Mouse (Mus musculus) spleen, adult 2 months (tissue): ENCODE data around the gene Upf3a.

Experiments
- CTCF ChIP-seq: fragments of 200-500 bp; IDR thresholded peaks from 2 replicates; pipeline ENCODE4 v1.5.1; 2011; ENCODE audit warnings: mild to moderate bottlenecking, inconsistent platforms; ENCODE audit not compliant: insufficient read depth, insufficient read length, insufficient replicate concordance; ENCODE audit errors: extremely low read depth
- POLR2A ChIP-seq: fragments of 200-500 bp; IDR thresholded peaks from 2 replicates; pipeline ENCODE4 v1.6.1; 2011; ENCODE audit warnings: low read depth, low read length, inconsistent platforms

DNA sequence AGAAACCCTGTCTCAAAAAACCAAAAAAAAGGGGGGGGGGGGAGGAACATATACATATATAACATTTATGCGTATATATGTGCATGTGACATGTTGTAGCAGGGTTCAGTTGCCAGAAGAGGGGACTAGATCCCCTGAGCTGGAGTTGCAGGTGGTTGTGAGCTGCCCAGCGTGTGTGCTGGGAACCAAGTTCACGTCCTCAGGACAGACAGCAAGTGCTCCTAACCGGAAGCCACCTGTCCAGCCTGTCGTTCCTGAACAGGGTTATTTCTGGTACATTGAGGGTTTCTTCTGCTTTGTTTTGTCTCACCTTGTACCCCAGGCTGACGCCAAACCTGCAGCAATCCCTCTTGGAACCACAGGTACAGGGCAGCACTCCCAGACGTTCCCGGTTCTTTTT is 4.2 kb downstream of the Upf3a start:
- TF ChIP-seq POLR2A (no peak), CTCF (no peak)
